Mouse (Mus musculus) liver, adult 2 months (tissue): ENCODE measurements at regions not wholly inside any gene's neighbourhood (a gene's known extent, or its start where the extent isn't known, plus 50 kb on each side); places are given as distances from the start of the nearest gene placed in this dataset.

Experiments
- CTCF ChIP-seq: fragments of 200-500 bp; IDR thresholded peaks from 2 replicates; pipeline ENCODE4 v1.5.1; 2011; ENCODE audit warnings: low read depth, low read length, control low read depth
- POLR2A ChIP-seq: fragments of 200-500 bp; IDR thresholded peaks from 2 replicates; pipeline ENCODE4 v1.6.1; 2011; ENCODE audit warnings: low read length, control low read depth; ENCODE audit not compliant: insufficient read depth; ENCODE audit errors: extremely low read depth

DNA sequence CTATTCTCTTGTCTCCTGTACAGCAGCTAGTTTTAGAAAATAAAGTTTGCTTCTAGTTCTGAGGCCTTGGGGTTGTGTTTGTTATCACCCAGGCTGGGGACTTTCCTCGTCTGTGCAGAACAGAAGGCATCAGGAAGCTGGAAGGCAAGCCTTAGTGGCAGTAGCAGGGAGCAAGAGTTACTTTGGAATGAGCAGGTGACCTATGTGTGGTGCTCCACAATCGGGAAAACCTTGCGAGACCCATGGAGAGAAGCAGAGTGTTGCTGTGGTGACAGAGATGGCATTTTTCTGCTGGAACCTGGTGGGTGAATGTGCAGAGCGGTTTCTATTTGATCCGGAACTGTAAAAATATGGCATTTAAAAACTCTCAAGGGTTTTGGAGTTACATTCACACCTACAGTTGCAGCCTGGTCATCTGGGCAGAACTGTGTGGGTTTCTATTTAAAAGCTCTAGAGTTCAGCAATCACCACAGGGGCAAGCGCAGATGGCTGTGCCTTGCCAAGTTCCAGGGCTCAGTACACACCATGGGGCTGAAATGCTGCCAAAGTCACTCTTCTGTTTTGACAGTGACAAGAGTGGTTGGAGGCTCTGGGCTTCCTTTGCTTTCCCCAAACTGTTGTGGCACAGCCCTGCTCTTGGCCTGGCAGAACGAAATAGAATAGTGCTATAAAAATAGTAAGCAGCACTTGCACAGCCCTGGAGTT lies 195.7 kb downstream of the Stk31 start:
- TF ChIP-seq POLR2A, result no peak
- no peak for TF ChIP-seq CTCF
